Mouse (Mus musculus): ENCODE results near the gene Gen1. TPM values are rescaled to one million over a fixed set of nuclear protein-coding genes. Genes with fewer than 3 reads are reported as not detected.

Gen1 gene
- polyA plus RNA-seq, 1 experiment from 2014 or later: 3.1 TPM

DNA sequence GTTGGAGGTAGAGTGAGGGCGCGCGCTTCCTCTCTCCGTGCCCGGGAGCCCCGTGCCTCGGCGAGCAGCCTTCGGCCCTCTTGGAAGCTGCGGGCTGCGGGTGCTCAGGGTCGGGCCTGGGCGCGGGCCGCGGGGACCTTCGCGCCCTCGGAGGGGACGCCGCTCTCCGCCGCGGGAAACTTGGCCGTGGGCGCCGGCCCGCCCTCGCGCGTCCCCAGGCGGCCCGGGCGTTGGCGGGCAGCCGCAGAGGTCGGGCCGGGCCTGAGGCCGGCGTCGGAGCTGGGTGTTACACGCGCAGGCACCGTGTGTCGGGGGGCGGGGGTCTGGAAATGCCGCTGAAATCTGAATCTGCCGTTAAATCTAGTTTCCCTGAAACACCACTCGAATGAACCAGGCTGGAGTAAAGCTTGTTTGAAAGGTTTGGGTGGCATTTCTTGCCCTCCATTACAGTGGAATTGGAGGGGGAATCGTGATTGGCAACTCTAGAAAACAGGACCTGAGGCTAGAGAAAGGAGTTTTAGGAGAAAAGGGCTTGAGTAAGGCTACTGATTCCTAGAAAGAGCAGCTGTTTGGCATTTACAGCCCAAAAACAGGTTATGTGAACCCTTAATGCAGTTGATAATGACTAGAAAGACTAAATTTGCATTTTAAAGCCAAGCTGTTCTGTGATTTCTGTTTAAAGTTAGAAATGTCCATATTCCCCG is 833 bp upstream of the Gen1 start:
- Histone ChIP-seq H3K9ac (ENCODE audit: low read depth, low read length) (peak overlapping the region; percentile 95), H3K36me3 (ENCODE audit: insufficient read depth, low read length) (no peaks in the 10 kb centered on the region), H3K27ac (peak overlapping the region; percentile 96), H3K9me3 (replicated peaks; ENCODE audit: low read length) (no peaks in the 10 kb centered on the region), H3K4me2 (ENCODE audit: low read length) (peak overlapping the region; percentile 97), H3K27me3 (ENCODE audit: insufficient read depth, low read length) (no peaks in the 10 kb centered on the region), H3K4me3 (replicated peaks; ENCODE audit: low read depth, low read length) (peak overlapping the region; percentile 85), H3K4me1 (replicated peaks; ENCODE audit: insufficient read depth, low read length) (peaks cover 7% of the 10 kb centered on the region)
- ATAC-seq (replicated peaks; ENCODE audit: low FRiP score, low read depth) (peak; percentile 67), DNase-seq (ENCODE audit: low spot score) (peak; percentile 44)
- no peak for TF ChIP-seq CTCF (IDR thresholded peaks at IDR 0.05; ENCODE audit: low read depth)
- WGBS: under 1% methylated on average over 51 of the region's 51 CpGs

GRCm38 (mm10) chr12:11264895-11265294 is 706 bp downstream of the Gen1 start:
- Histone ChIP-seq H3K9ac (ENCODE audit: low read depth, low read length) (peak overlapping the region; percentile 9; the same call in 1 of the 2 replicates), H3K27me3 (ENCODE audit: insufficient read depth, low read length) (no peaks in the 10 kb centered on the region), H3K9me3 (replicated peaks; ENCODE audit: low read length) (no peaks in the 10 kb centered on the region), H3K27ac (no peak overlapping the region), H3K4me3 (replicated peaks; ENCODE audit: low read depth, low read length) (peak overlapping the region; percentile 85), H3K36me3 (ENCODE audit: insufficient read depth, low read length) (no peaks in the 10 kb centered on the region), H3K4me1 (replicated peaks; ENCODE audit: insufficient read depth, low read length) (peaks cover 7% of the 10 kb centered on the region), H3K4me2 (ENCODE audit: low read length) (peak overlapping the region; percentile 97)
- TF ChIP-seq CTCF (IDR thresholded peaks at IDR 0.05; ENCODE audit: low read depth): no peak
- no peak for ATAC-seq (replicated peaks; ENCODE audit: low FRiP score, low read depth)
- peak; percentile 17 for DNase-seq (ENCODE audit: low spot score)
- 2% methylated on average over 13 of the region's 13 CpGs for WGBS

DNA sequence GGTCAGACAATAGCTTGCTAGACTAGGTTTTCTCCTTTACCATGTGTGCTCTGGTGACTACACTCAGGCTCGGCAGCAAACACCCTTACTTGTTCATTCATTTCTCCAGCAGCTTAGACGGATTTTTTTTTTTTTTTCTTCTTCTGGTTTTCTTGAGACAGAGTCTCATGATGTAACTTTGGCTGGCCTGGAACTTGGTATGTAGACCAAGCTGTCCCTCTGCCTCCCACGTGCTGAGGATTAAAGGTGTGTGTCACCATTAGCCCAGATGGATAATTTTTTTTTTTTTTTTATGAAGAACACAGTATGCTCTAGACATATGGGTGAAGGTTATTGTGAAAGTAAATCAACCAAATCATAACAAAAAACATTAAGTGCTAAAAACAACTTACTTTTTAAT is 15.3 kb downstream of the Gen1 start:
- Histone ChIP-seq H3K4me1 (replicated peaks; ENCODE audit: insufficient read depth, low read length) (no peaks in the 10 kb centered on the region), H3K4me3 (replicated peaks; ENCODE audit: low read depth, low read length) (no peak overlapping the region)

DNA sequence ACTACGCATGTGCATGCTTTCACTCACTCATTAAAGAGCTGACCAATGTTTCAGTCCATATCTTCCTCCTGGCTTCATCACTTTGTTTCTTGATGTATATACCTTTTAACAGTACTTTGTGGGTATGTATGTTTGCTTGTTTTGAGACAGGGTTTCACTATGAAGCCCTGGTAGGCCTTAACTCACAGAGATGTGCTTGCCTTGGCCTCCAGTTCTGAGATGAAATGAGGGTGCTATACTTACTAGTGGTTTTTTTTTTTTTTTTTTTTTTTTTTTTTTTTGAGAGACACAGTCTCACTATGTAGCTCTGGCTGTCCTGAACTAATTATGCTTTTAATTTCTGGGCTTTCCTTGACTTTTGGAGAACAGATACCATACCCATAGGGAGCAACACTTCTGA is 18.1 kb downstream of the Gen1 start:
- Histone ChIP-seq H3K9me3 (replicated peaks; ENCODE audit: low read length) (no peaks in the 10 kb centered on the region), H3K4me1 (replicated peaks; ENCODE audit: insufficient read depth, low read length) (no peaks in the 10 kb centered on the region), H3K9ac (ENCODE audit: low read depth, low read length) (no peak overlapping the region), H3K27me3 (ENCODE audit: insufficient read depth, low read length) (no peaks in the 10 kb centered on the region), H3K36me3 (ENCODE audit: insufficient read depth, low read length) (no peaks in the 10 kb centered on the region), H3K4me2 (ENCODE audit: low read length) (no peak overlapping the region), H3K27ac (no peak overlapping the region), H3K4me3 (replicated peaks; ENCODE audit: low read depth, low read length) (no peak overlapping the region)
- DNase-seq (ENCODE audit: low spot score) (no peak), ATAC-seq (replicated peaks; ENCODE audit: low FRiP score, low read depth) (no peak)
- no peak for TF ChIP-seq CTCF (IDR thresholded peaks at IDR 0.05; ENCODE audit: low read depth)
- WGBS: 97% methylated on average over 1 of the region's 1 CpGs

More for the DNA sequence above, 15.3 kb downstream of the Gen1 start:
- no peaks in the 10 kb centered on the region for H3K9me3 ChIP-seq (replicated peaks; ENCODE audit: low read length)
- no peak for DNase-seq (ENCODE audit: low spot score)
- 79% methylated on average over 3 of the region's 3 CpGs for WGBS
- no peak for ATAC-seq (replicated peaks; ENCODE audit: low FRiP score, low read depth)
- no peak for TF ChIP-seq CTCF (IDR thresholded peaks at IDR 0.05; ENCODE audit: low read depth)
- H3K9ac ChIP-seq (ENCODE audit: low read depth, low read length): no peak overlapping the region
- H3K27me3 ChIP-seq (ENCODE audit: insufficient read depth, low read length): no peaks in the 10 kb centered on the region
- no peak overlapping the region for H3K27ac ChIP-seq
- H3K4me2 ChIP-seq (ENCODE audit: low read length): no peak overlapping the region
- H3K36me3 ChIP-seq (ENCODE audit: insufficient read depth, low read length): no peaks in the 10 kb centered on the region

GRCm38 (mm10) chr12:11235996-11236395 is 29.6 kb downstream of the Gen1 start:
- DNase-seq (ENCODE audit: low spot score) (no peak), ATAC-seq (replicated peaks; ENCODE audit: low FRiP score, low read depth) (no peak)
- no peak overlapping the region for H3K27ac ChIP-seq
- no peak overlapping the region for H3K4me3 ChIP-seq (replicated peaks; ENCODE audit: low read depth, low read length)
- H3K4me1 ChIP-seq (replicated peaks; ENCODE audit: insufficient read depth, low read length): no peaks in the 10 kb centered on the region
- no peaks in the 10 kb centered on the region for H3K9me3 ChIP-seq (replicated peaks; ENCODE audit: low read length)
- no peak overlapping the region for H3K9ac ChIP-seq (ENCODE audit: low read depth, low read length)
- TF ChIP-seq CTCF (IDR thresholded peaks at IDR 0.05; ENCODE audit: low read depth): no peak
- WGBS: 76% methylated on average over 2 of the region's 2 CpGs
- no peak overlapping the region for H3K4me2 ChIP-seq (ENCODE audit: low read length)
- H3K36me3 ChIP-seq (ENCODE audit: insufficient read depth, low read length): no peaks in the 10 kb centered on the region
- H3K27me3 ChIP-seq (ENCODE audit: insufficient read depth, low read length): no peaks in the 10 kb centered on the region

DNA sequence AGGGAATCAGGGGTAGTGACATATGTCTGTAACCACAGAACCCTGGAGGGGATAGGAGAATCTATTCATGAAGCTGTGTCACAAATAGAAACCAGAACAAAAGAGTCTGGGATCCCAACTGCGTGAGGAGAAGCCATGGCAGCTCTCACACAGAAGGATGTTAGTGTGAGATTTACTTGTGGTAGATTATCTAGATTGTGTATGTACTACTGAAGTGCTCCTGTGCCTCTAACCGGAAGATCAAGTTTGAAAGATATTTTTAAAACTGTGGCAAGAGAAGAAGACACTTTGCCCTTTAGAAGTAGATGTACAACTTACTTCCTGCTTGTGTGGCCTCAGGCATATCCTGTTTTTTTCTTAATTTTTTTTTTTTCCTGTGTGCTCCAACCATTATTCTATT is 35.3 kb downstream of the Gen1 start:
- no peak for TF ChIP-seq CTCF (IDR thresholded peaks at IDR 0.05; ENCODE audit: low read depth)
- H3K27me3 ChIP-seq (ENCODE audit: insufficient read depth, low read length): no peaks in the 10 kb centered on the region
- 82% methylated on average over 2 of the region's 2 CpGs for WGBS
- ATAC-seq (replicated peaks; ENCODE audit: low FRiP score, low read depth): no peak
- no peaks in the 10 kb centered on the region for H3K4me1 ChIP-seq (replicated peaks; ENCODE audit: insufficient read depth, low read length)
- no peak overlapping the region for H3K4me2 ChIP-seq (ENCODE audit: low read length)
- no peak for DNase-seq (ENCODE audit: low spot score)
- no peaks in the 10 kb centered on the region for H3K9me3 ChIP-seq (replicated peaks; ENCODE audit: low read length)
- no peak overlapping the region for H3K27ac ChIP-seq
- no peak overlapping the region for H3K4me3 ChIP-seq (replicated peaks; ENCODE audit: low read depth, low read length)
- no peaks in the 10 kb centered on the region for H3K36me3 ChIP-seq (ENCODE audit: insufficient read depth, low read length)
- no peak overlapping the region for H3K9ac ChIP-seq (ENCODE audit: low read depth, low read length)

All from kidney, postnatal 0 days (tissue).